In the genomic region with DNA sequence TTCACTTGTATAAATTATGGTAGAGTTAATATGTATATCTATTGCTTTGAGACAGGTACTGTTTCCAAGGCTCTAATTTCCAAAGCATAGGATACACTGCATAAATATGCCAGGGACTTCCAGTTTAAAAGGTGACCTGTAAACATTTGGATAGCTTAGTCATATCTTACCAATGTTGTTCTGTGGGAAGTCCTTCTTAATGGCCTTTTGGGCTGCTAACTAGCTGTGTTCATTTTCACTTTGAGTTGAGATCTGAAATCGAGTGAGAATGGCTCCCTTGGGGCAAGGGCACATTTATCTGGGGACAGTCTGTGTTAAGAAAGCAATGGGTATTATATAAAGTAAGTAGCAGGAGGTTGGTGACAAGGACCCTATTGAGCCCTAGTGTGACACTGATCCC, we compare ENCODE assay signal across 31 mouse cellular contexts.
"Had no signal": no experiment of that assay in that cellular context is flagged by ENCODE, and none has a peak within 500 bp of the region (broad histone marks: within the 10 kb centered on the region; RNA-seq: fewer than 3 reads in every experiment).

No protein-coding gene starts in this region.

- H3K9me3 ChIP-seq: limb, embryonic 10.5 days; limb, embryonic 12.5 days; limb, embryonic 13.5 days; limb, embryonic 15.5 days; liver, embryonic 12.5 days; liver, embryonic 13.5 days; liver, embryonic 15.5 days; lung, embryonic 15.5 days; megakaryocyte, embryonic 14.5 days; midbrain, embryonic 10.5 days; midbrain, embryonic 12.5 days; midbrain, embryonic 13.5 days; midbrain, embryonic 15.5 days had no signal

- DNase-seq: left cerebral cortex, postnatal 4 days; liver; liver, embryonic 13.5 days; liver, postnatal 0 days; lung, adult 18-20 months; lung, adult 2 months; lung, embryonic 14.5 days; lung, postnatal 10 days; lung, postnatal 14 days; lung, postnatal 36 days; lung, postnatal 4 days; midbrain, embryonic 14.5 days had no signal

- H3K4me2 ChIP-seq: limb, embryonic 12.5 days; limb, embryonic 13.5 days; limb, embryonic 15.5 days; liver, embryonic 11.5 days; liver, embryonic 12.5 days; liver, embryonic 13.5 days; liver, embryonic 15.5 days; lung, embryonic 14.5 days; lung, embryonic 15.5 days; midbrain, embryonic 11.5 days; midbrain, embryonic 12.5 days; midbrain, embryonic 13.5 days; midbrain, embryonic 15.5 days had no signal

- H3K27me3 ChIP-seq: limb, embryonic 12.5 days; limb, embryonic 13.5 days; limb, embryonic 15.5 days; lung, embryonic 15.5 days; midbrain, embryonic 13.5 days; midbrain, embryonic 15.5 days had no signal

- ATAC-seq: liver, embryonic 12.5 days; liver, postnatal 0 days; lung, postnatal 0 days; midbrain, embryonic 13.5 days; midbrain, embryonic 15.5 days; midbrain, embryonic 16.5 days had no signal

- H3K27ac ChIP-seq: limb, embryonic 10.5 days; limb, embryonic 12.5 days; limb, embryonic 13.5 days; limb, embryonic 15.5 days; liver, embryonic 12.5 days; liver, embryonic 13.5 days; liver, embryonic 14.5 days; liver, embryonic 15.5 days; lung, embryonic 15.5 days; macrophage; midbrain, embryonic 10.5 days; midbrain, embryonic 12.5 days; midbrain, embryonic 13.5 days; midbrain, embryonic 15.5 days had no signal

- H3K4me1 ChIP-seq: limb, embryonic 10.5 days; limb, embryonic 12.5 days; limb, embryonic 13.5 days; limb, embryonic 15.5 days; midbrain, embryonic 12.5 days; midbrain, embryonic 13.5 days; midbrain, embryonic 15.5 days had no signal

- H3K4me3 ChIP-seq: limb, embryonic 10.5 days; limb, embryonic 12.5 days; limb, embryonic 13.5 days; limb, embryonic 15.5 days; liver, embryonic 12.5 days; liver, embryonic 13.5 days; liver, embryonic 15.5 days; lung, embryonic 15.5 days; midbrain, embryonic 10.5 days; midbrain, embryonic 12.5 days; midbrain, embryonic 13.5 days; midbrain, embryonic 15.5 days; myocyte had no signal

- H3K36me3 ChIP-seq: limb, embryonic 10.5 days; limb, embryonic 12.5 days; limb, embryonic 13.5 days; limb, embryonic 15.5 days; liver, embryonic 12.5 days; liver, embryonic 13.5 days; liver, embryonic 15.5 days; lung, embryonic 15.5 days; midbrain, embryonic 10.5 days; midbrain, embryonic 12.5 days; midbrain, embryonic 13.5 days; midbrain, embryonic 15.5 days had no signal

- H3K9ac ChIP-seq: limb, embryonic 12.5 days; limb, embryonic 13.5 days; limb, embryonic 15.5 days; liver, embryonic 12.5 days; liver, embryonic 13.5 days; liver, embryonic 14.5 days; liver, embryonic 15.5 days; liver, postnatal 0 days; lung, embryonic 14.5 days; lung, embryonic 15.5 days; midbrain, embryonic 12.5 days; midbrain, embryonic 13.5 days; midbrain, embryonic 15.5 days had no signal
